Mouse (Mus musculus) hindbrain, embryonic 15.5 days (tissue): ENCODE data around the gene Eya2. TPM values are rescaled to one million over a fixed set of nuclear protein-coding genes. Genes with fewer than 3 reads are reported as not detected.

Source experiments
- ATAC-seq: fragments of 200-750 bp; cut with Nextera tagmentation; 2 replicates; pipeline ENCODE4 v1.8.0; 2017; ENCODE audit warnings: low read depth, moderate number of reproducible peaks, moderate TSS enrichment; ENCODE audit not compliant: low FRiP score
- H3K27ac ChIP-seq: fragments of 300-500 bp; sonication (generic); replicated peaks from 2 replicates; pipeline ENCODE4 v1.5.1; 2015; ENCODE audit warnings: mild to moderate bottlenecking, inconsistent platforms
- H3K27me3 ChIP-seq: fragments of 300-500 bp; sonication (generic); 2 replicates; pipeline ENCODE4 v1.6.1; 2015; ENCODE audit warnings: control low read depth, inconsistent platforms
- H3K36me3 ChIP-seq: fragments of 300-500 bp; sonication (generic); 2 replicates; pipeline ENCODE4 v1.6.1; 2015; ENCODE audit warnings: control low read depth, inconsistent platforms
- H3K4me1 ChIP-seq: fragments of 300-500 bp; sonication (generic); replicated peaks from 2 replicates; pipeline ENCODE4 v1.6.1; 2015; ENCODE audit warnings: control low read depth, inconsistent platforms
- H3K4me2 ChIP-seq: fragments of 300-500 bp; sonication (generic); 2 replicates; pipeline ENCODE4 v1.6.1; 2015; ENCODE audit warnings: moderate library complexity, mild to moderate bottlenecking, inconsistent platforms
- H3K4me3 ChIP-seq: fragments of 300-500 bp; sonication (generic); 2 replicates; pipeline ENCODE4 v1.5.1; 2015; ENCODE audit warnings: mild to moderate bottlenecking, inconsistent platforms
- H3K9ac ChIP-seq: fragments of 300-500 bp; sonication (generic); 2 replicates; pipeline ENCODE4 v1.6.1; 2015; ENCODE audit warnings: inconsistent platforms
- H3K9me3 ChIP-seq: fragments of 300-500 bp; sonication (generic); 2 replicates; pipeline ENCODE4 v1.6.1; 2016; ENCODE audit warnings: control low read depth, inconsistent platforms
- WGBS: fragments of 180-500 bp; shearing (Covaris S2); methylation state at CpG from one replicate; pipeline ENCODE4 v1.1.7; 2015; 5-methylcytosine and 5-hydroxymethylcytosine counted together
- polyA plus RNA-seq: library from polyadenylated mRNA; unstranded; fragments of >200 nt; fragmentation: Nextera tagmentation; extraction: Ambion mirVana; gene quantifications from 2 replicates; pipeline ENCODE4 v1.2.1, GENCODE M21; 2015

Gene Eya2
- polyA plus RNA-seq, 1 experiment from 2014 or later = 10.1 TPM

DNA sequence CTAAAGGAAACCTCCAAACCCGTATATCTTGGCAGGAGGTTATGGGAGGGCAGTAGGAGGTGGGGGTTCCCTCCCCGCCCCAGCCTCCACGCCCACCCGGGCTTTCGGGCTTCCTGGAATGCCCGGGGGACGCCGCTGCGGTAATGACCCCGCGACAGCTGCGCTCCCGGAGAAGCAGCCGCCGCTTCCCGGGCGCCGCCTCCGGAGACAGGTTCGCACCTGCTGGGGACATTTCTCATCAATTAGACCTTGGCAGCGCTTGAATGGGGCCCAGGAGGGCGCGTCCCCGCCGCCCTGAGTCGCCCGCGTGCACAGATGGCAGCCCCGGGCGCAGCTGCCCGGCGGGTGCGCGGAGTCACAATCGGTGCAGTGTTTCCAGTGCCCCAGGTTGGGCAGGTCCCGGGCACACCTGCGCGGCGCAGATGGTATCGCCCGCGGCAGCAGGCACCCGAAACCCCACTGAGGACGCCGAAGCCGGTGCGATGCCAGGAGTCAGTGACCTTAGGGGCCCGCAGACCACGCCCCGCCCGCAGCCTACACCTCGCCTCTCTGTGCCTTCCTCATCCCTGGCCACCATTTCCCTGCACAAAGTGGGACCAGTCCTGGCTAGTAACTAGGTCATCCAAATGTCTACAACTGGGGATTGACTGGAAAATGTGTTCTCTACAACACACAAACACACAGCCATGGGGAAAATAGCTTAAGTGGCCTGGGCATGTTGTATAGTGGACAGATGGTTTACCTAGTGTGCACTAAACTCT, 31.4 kb upstream of the Eya2 start:
- Histone ChIP-seq H3K36me3 (no peaks in the 10 kb centered on the region), H3K27ac (peak overlapping the region; percentile 45), H3K27me3 (0 out of 2 replicates have a peak, but pooled peaks cover 2% of the 10 kb centered on the region), H3K9ac (peak overlapping the region; percentile 48), H3K4me1 (peaks cover 10% of the 10 kb centered on the region), H3K4me3 (peak overlapping the region; percentile 48), H3K9me3 (no peaks in the 10 kb centered on the region), H3K4me2 (peak overlapping the region; percentile 97)
- under 1% methylated on average over 52 of the region's 52 CpGs for WGBS
- ATAC-seq = peak; percentile 54; the same call in 1 of the 2 replicates

DNA sequence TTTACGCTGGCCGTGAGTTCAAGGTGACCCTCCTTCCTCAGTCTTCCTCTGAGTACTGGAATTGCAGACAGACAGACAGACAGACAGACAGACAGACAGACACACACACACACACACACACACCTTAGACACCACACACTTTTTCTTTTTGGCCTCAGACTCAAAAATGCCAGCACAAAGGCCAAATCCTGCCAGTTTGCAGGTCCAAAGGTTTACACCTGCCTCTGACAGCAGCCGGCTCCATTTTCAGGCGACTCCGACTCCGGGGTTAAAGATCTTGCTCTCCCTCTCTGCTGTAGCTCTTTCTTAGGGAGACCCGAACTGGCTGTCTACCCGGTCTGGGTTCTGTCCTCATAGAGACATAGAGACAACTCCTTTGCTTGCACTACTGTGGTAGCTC, 30.7 kb upstream of the Eya2 start:
- no peak overlapping the region for H3K4me2 ChIP-seq
- 57% methylated on average over 8 of the region's 8 CpGs for WGBS
- ATAC-seq = no peak

DNA sequence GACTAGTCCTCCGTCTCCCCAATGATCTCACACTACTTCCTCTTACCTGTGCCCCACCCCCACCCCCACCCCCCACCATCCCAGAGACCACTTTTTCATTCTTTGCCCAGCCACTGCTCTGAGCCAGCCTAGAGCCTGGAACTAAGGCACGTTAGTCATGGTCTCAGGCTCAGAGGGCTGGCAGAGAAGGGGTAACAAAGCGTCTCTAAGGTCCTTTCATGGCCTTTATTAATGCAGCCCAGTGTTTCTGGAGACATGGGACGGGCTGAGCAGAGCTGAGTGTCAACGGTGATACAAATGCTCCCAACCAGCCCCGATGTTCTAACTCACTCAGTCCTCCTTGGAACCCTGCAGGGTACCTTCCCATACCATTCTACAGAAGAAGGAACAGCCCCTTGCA, 30.2 kb upstream of the Eya2 start:
- Histone ChIP-seq H3K9me3 (no peaks in the 10 kb centered on the region), H3K4me1 (peaks cover 10% of the 10 kb centered on the region), H3K4me3 (no peak overlapping the region), H3K9ac (no peak overlapping the region), H3K4me2 (no peak overlapping the region), H3K36me3 (no peaks in the 10 kb centered on the region), H3K27ac (no peak overlapping the region), H3K27me3 (0 out of 2 replicates have a peak, but pooled peaks cover 2% of the 10 kb centered on the region)
- no peak for ATAC-seq
- 20% methylated on average over 6 of the region's 6 CpGs for WGBS

More for the DNA sequence above, 30.7 kb upstream of the Eya2 start:
- H3K27me3 ChIP-seq = 0 out of 2 replicates have a peak, but pooled peaks cover 2% of the 10 kb centered on the region
- no peaks in the 10 kb centered on the region for H3K36me3 ChIP-seq
- H3K4me1 ChIP-seq = peaks cover 10% of the 10 kb centered on the region
- no peak overlapping the region for H3K9ac ChIP-seq
- H3K27ac ChIP-seq = no peak overlapping the region
- H3K9me3 ChIP-seq = no peaks in the 10 kb centered on the region
- no peak overlapping the region for H3K4me3 ChIP-seq

DNA sequence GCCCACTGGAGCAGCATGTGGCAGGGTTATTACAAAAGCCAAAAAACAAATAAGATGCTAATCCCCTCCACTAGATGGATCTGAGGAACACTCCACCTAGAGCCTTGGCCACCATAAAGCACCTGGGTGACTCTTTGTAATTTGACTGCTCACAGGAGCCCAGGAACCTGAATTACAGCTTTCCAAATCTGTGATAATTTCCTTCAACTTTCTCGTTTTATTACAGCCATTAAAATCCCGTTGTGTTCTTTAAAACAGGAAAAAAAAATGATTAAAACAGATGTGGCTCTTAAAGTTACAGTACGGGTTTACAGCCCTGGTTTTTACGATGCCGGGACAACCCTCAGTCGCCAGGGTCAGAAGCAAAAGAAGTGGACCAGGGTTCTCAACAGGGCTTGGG, 27.9 kb upstream of the Eya2 start:
- H3K27me3 ChIP-seq = 0 out of 2 replicates have a peak, but pooled peaks cover 2% of the 10 kb centered on the region
- peaks cover 10% of the 10 kb centered on the region for H3K4me1 ChIP-seq
- H3K4me2 ChIP-seq = no peak overlapping the region
- no peaks in the 10 kb centered on the region for H3K36me3 ChIP-seq
- no peak overlapping the region for H3K4me3 ChIP-seq
- 79% methylated on average over 6 of the region's 6 CpGs for WGBS
- no peak for ATAC-seq
- H3K9me3 ChIP-seq = no peaks in the 10 kb centered on the region
- H3K9ac ChIP-seq = no peak overlapping the region
- H3K27ac ChIP-seq = no peak overlapping the region

DNA sequence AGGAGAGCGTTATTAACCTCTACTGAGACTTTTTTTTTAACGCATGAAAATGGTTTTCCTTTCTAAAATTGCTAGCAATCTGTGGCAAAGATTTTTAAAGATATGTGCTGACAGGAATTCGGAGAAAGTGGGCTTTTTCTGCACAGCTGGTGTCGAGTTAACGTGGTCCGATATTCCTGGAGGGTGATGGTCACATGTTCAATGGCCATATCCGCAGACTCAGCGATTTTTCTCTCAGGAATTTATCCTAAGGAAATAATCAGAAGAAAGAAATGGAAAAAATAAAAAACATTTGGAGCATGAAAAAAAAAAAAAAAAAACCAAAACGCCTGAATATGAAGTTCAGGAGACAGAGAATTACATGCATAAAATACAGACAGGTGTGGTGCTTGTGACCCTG, 27.0 kb upstream of the Eya2 start:
- Histone ChIP-seq H3K4me3 (no peak overlapping the region), H3K9ac (no peak overlapping the region), H3K27ac (no peak overlapping the region), H3K4me1 (peaks cover 10% of the 10 kb centered on the region), H3K4me2 (no peak overlapping the region), H3K36me3 (no peaks in the 10 kb centered on the region), H3K9me3 (no peaks in the 10 kb centered on the region), H3K27me3 (0 out of 2 replicates have a peak, but pooled peaks cover 2% of the 10 kb centered on the region)
- ATAC-seq = no peak
- whole genome bisulfite sequencing = 64% methylated on average over 9 of the region's 9 CpGs

DNA sequence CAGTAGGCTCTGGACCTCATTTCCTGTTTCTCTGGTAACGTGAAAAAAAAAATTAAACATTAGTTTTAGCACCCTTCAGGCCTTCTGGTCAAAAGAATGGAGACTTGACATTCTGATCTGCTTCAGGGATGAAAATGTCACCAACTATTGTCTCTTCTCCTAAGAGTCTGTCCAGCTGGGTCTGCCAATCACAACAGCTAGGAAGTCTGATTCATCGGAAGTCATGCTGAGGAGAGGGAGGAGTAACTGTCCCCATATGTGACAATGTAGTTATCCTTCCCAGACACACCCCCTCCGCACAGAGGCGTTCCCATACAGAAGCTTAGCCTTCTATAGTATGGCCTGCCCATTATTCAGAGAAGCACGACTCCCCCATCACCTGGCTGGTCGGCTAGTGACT, 25.9 kb upstream of the Eya2 start:
- Histone ChIP-seq H3K4me3 (no peak overlapping the region), H3K9me3 (no peaks in the 10 kb centered on the region), H3K27me3 (0 out of 2 replicates have a peak, but pooled peaks cover under 1% of the 10 kb centered on the region), H3K4me1 (no peaks in the 10 kb centered on the region; the same call in 1 of the 2 replicates), H3K9ac (no peak overlapping the region), H3K27ac (no peak overlapping the region), H3K36me3 (no peaks in the 10 kb centered on the region), H3K4me2 (no peak overlapping the region)
- WGBS = 35% methylated on average over 6 of the region's 6 CpGs
- ATAC-seq = no peak

DNA sequence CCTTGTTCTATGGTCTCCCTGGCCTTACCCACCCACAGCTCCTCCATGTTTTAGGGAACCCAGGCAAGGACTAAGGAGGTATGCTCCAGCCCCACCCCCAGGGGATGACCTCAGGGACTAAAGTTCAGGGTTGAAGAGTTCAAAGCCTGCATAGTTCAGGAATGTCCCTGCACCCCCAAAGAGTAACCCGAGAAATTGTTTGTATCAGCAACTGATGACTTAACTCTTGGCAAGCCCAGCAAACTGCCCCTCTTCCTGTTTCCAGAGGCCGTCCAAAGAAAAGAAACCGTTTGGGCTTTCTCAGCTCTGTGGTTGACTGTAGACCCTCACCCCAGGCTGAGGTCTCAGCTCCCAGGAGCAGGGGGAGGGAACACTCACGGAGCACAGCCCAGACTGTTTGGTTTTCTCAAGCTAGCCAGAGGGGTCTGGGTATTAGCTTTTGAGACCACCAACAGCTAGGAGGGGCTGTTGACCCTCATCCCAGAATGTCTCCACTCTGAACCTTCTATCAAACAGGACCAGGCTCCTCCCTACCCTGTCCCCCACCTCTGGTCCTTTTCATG, 23.5 kb upstream of the Eya2 start:
- no peaks in the 10 kb centered on the region for H3K9me3 ChIP-seq
- WGBS = 62% methylated on average over 4 of the region's 4 CpGs
- H3K9ac ChIP-seq = no peak overlapping the region

DNA sequence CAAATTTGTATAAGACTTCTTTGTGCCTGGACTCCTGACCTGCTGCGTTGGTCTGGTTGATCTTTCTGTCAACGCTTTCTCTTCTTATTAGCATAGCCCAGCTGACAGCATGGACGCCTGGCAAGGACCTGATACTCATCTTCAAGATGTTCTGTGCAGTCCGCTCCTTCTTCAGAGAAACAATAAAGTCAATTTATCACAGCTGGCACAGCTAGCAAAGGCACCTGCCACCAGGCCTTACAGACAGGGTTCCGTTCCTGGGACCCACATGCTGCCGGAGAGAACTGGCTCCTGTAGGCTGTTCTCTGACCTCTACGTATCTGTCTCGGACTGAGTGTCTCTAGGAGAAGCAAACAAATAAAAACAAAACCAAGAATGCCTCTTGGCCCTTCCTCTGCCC, 11.8 kb upstream of the Eya2 start:
- no peak for ATAC-seq

More for the DNA sequence above, 23.5 kb upstream of the Eya2 start:
- Histone ChIP-seq H3K36me3 (no peaks in the 10 kb centered on the region), H3K4me2 (no peak overlapping the region), H3K4me1 (no peaks in the 10 kb centered on the region), H3K4me3 (no peak overlapping the region), H3K27ac (no peak overlapping the region), H3K27me3 (no peaks in the 10 kb centered on the region)
- no peak for ATAC-seq

DNA sequence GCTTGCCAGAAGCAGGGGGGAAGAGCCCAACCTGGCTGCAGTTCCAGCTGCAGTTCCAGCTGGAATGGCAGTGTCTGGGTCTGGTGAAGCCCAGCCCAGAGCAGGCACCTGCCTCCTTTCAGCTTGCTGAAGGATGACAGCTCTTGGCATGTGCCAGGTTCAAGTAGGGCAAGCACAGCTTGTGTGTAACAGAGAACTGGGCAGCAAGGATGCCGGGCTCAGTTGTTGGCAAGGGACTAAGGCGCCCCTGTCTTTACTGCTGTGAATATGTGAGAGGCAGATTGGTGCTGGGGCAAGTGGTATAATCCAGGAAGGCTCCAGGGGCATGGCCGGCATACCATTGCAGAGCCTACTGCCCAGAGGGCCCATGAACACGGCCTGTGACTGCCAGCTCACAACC, 11.3 kb upstream of the Eya2 start:
- H3K27me3 ChIP-seq = no peaks in the 10 kb centered on the region
- no peak for ATAC-seq

More for the DNA sequence above, 11.8 kb upstream of the Eya2 start:
- no peak overlapping the region for H3K4me2 ChIP-seq
- peak overlapping the region; percentile 53 for H3K27ac ChIP-seq
- H3K9ac ChIP-seq = no peak overlapping the region
- H3K9me3 ChIP-seq = no peaks in the 10 kb centered on the region
- peaks cover 9% of the 10 kb centered on the region; the same call in 1 of the 2 replicates for H3K4me1 ChIP-seq
- no peaks in the 10 kb centered on the region for H3K27me3 ChIP-seq
- WGBS = 48% methylated on average over 8 of the region's 8 CpGs
- H3K4me3 ChIP-seq = no peak overlapping the region
- no peaks in the 10 kb centered on the region for H3K36me3 ChIP-seq

DNA sequence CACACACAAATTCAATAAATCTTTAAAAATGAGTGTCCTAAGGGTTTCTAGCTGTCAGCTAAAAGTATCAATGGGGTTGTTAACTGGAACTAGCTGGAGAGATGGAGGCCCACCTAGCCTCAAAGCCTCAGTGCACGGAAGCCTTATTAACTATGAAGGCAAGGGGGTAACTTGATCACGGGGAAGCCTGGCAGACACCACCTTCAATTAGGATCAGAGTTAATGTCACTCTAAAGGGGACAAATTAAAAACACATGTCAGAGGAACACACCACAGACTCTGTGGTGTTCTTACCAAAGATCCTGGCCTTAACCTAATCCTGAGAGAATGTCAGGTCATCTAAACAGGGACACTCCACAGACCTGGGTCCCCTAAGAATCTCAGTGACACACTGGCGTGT, 10.3 kb upstream of the Eya2 start:
- H3K9me3 ChIP-seq = no peaks in the 10 kb centered on the region
- H3K27ac ChIP-seq = no peak overlapping the region
- no peak overlapping the region for H3K4me3 ChIP-seq
- no peak overlapping the region for H3K9ac ChIP-seq
- no peaks in the 10 kb centered on the region for H3K27me3 ChIP-seq
- no peak for ATAC-seq
- 83% methylated on average over 3 of the region's 3 CpGs for WGBS
- H3K4me2 ChIP-seq = no peak overlapping the region
- no peaks in the 10 kb centered on the region for H3K36me3 ChIP-seq
- H3K4me1 ChIP-seq = peaks cover 9% of the 10 kb centered on the region; the same call in 1 of the 2 replicates

More for the DNA sequence above, 11.3 kb upstream of the Eya2 start:
- H3K9me3 ChIP-seq = no peaks in the 10 kb centered on the region
- no peaks in the 10 kb centered on the region for H3K36me3 ChIP-seq
- no peak overlapping the region for H3K4me2 ChIP-seq
- H3K9ac ChIP-seq = no peak overlapping the region
- WGBS = 63% methylated on average over 4 of the region's 4 CpGs
- H3K4me1 ChIP-seq = peaks cover 9% of the 10 kb centered on the region; the same call in 1 of the 2 replicates
- H3K4me3 ChIP-seq = no peak overlapping the region
- peak overlapping the region; percentile 53 for H3K27ac ChIP-seq

DNA sequence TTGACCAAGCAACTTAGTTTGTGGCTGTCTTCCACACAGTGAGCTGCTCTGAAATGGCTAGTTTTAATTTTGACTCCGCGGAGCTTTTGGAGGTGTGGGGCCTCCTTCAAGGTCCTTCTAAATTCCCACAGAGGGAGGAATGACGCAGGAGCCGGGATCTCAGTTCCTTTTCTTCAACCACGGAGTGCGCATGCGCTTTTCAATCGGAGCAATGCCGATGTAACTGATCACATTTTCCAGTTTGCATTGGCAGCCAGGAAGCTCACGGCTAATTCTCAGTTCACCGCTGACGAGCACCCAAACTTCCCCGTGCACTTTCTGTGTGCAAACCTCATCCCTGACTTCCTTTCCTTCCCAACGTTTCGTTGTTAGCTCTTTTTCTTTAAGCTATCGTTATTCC, 4.1 kb upstream of the Eya2 start:
- Histone ChIP-seq H3K9me3 (no peaks in the 10 kb centered on the region), H3K27me3 (peaks cover 12% of the 10 kb centered on the region), H3K4me2 (no peak overlapping the region), H3K27ac (no peak overlapping the region), H3K4me1 (peaks cover 16% of the 10 kb centered on the region), H3K36me3 (no peaks in the 10 kb centered on the region), H3K4me3 (no peak overlapping the region), H3K9ac (no peak overlapping the region)
- no peak for ATAC-seq
- 90% methylated on average over 16 of the region's 16 CpGs for WGBS

DNA sequence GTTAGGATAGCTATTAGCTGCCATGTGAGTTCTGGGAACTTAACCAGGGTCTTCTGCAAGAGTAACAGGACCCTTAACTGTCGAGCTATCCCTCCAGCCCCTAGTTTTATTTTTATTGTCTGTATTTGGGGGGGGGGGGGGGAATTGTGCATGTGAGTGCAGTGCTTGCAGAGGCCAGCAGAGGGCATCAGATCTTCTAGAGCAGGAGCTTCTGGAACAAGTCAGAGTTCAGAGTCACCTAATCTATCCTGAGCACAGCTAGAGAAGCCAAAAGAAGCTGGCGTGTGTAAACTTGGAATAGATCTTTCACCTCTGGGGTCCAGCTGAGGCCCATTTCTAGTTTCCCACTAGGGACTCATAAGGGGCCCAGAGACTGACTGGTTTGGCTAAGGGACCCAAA, 1.1 kb upstream of the Eya2 start:
- no peaks in the 10 kb centered on the region for H3K9me3 ChIP-seq
- no peak overlapping the region for H3K4me3 ChIP-seq
- no peak overlapping the region for H3K9ac ChIP-seq
- 0 out of 2 replicates have a peak overlapping the region, but pooled peaks have one; percentile 99 for H3K4me2 ChIP-seq
- no peak overlapping the region for H3K27ac ChIP-seq
- peaks cover 15% of the 10 kb centered on the region for H3K27me3 ChIP-seq
- 85% methylated on average over 2 of the region's 2 CpGs for WGBS
- ATAC-seq = no peak
- H3K36me3 ChIP-seq = no peaks in the 10 kb centered on the region
- H3K4me1 ChIP-seq = peaks cover 28% of the 10 kb centered on the region
